Mouse (Mus musculus) olfactory bulb, adult 2 months (tissue): ENCODE data around the gene Isg15. TPM values are rescaled to one million over a fixed set of nuclear protein-coding genes. Genes with fewer than 3 reads are reported as not detected.
"Not testable (repeated sequence)": the region's sequence is repeated elsewhere in the genome, so short reads cannot be mapped to it uniquely, and the experiment has no call there.

ENCODE experiments used
- H3K27ac ChIP-seq: fragments of 200-500 bp; 2 replicates; pipeline ENCODE4 v1.5.1; 2012; ENCODE audit warnings: low read depth, low read length; ENCODE audit not compliant: insufficient read depth
- H3K4me1 ChIP-seq: fragments of 200-500 bp; 2 replicates; pipeline ENCODE4 v1.6.1; 2012; ENCODE audit warnings: low read length; ENCODE audit not compliant: control insufficient read depth, insufficient read depth
- H3K4me3 ChIP-seq: fragments of 200-500 bp; 2 replicates; pipeline ENCODE4 v1.5.1; 2012; ENCODE audit warnings: mild to moderate bottlenecking, low read depth, low read length, moderate library complexity; ENCODE audit not compliant: insufficient read depth
- CTCF ChIP-seq: fragments of 200-500 bp; IDR thresholded peaks from 2 replicates; pipeline ENCODE4 v1.5.1; 2012; ENCODE audit warnings: low read depth, mild to moderate bottlenecking, low read length, moderate library complexity; ENCODE audit not compliant: insufficient read depth
- POLR2A ChIP-seq: fragments of 200-500 bp; IDR thresholded peaks from 2 replicates; pipeline ENCODE4 v1.6.1; 2012; ENCODE audit warnings: mild to moderate bottlenecking, low read depth, low read length, moderate library complexity; ENCODE audit not compliant: insufficient read depth
- WGBS: fragments of 180-500 bp; shearing (Covaris S2); methylation state at CpG from one replicate; pipeline ENCODE4 v1.1.7; 2018; 5-methylcytosine and 5-hydroxymethylcytosine counted together
- polyA plus RNA-seq: library from polyadenylated mRNA; stranded (reverse); fragments of >200 nt; gene quantifications from 2 replicates; pipeline ENCODE4 v1.2.4, GENCODE M21; 2012; ENCODE audit warnings: low replicate concordance; ENCODE audit not compliant: missing spikeins, insufficient read depth, insufficient read length

Isg15 gene
- polyA plus RNA-seq, 1 experiment = not detected

DNA sequence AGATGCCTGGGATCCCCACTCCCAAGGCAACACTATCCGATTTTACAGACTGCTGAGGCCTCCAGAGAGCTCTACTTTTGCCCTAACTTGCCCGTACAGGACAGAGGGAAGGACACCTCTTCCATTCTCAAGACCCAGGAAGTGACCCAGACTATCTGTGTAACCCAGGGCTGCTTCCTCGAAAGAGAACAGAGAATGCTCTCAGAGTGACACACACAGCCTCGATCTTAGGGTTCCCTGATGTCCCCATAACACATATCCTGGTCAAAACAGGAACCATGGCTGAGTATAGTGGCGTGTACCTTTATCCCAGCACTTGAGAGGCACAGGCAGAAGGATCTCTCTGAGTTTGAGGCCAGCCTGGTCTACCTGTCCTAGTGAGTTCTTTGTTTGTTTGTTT, 16.9 kb downstream of the Isg15 start:
- H3K4me3 ChIP-seq = no peak overlapping the region
- 77% methylated on average over 5 of the region's 5 CpGs for WGBS
- H3K27ac ChIP-seq = no peak overlapping the region
- TF ChIP-seq CTCF = no peak
- TF ChIP-seq POLR2A = no peak
- peaks cover 37% of the 10 kb centered on the region for H3K4me1 ChIP-seq

DNA sequence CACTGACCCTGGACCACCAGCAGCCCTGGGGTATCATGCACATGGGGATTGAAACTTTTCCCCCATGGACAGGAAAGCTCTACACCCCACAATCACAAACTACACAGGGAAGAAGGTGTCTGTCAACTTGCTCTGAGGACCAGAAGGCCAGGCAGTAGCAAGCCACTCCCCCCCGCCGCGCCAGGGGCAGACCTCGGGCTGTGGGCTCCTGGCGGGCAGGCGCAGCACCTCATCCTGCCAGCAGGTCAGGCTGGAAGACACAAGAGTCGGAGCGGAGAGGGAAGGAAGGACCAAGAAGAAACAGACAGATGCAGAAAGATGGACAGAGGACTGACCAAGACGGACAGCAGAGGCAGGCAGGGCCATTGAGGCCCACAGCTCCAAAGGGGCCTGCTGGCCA, 23.0 kb downstream of the Isg15 start:
- Histone ChIP-seq H3K27ac (no peak overlapping the region), H3K4me3 (no peak overlapping the region), H3K4me1 (peaks cover 7% of the 10 kb centered on the region; the same call in 1 of the 2 replicates)
- WGBS = 90% methylated on average over 9 of the region's 9 CpGs
- TF ChIP-seq CTCF (no peak), POLR2A (no peak)

DNA sequence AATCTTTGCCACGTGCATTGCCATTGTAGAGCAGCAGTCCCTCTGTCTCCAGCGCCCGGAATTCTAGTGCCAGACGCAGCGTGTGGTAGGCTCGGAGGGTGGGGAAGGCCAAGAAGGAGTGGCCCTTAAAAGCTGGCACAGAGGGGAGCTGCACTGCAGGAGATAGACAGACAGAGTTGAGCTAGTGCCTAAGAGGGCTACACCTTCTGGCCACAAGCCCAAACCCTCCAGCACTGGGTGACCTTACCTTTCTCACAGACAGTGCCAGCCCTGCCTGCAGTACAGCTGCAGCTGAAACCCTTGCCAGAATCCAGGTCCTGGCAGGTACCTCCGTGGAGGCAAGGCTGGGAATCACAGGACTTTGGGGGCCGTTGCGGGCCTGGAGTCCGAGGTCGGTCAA, 28.8 kb downstream of the Isg15 start:
- no peaks in the 10 kb centered on the region for H3K4me1 ChIP-seq
- TF ChIP-seq CTCF (no peak), POLR2A (no peak)
- WGBS = 89% methylated on average over 11 of the region's 11 CpGs

DNA sequence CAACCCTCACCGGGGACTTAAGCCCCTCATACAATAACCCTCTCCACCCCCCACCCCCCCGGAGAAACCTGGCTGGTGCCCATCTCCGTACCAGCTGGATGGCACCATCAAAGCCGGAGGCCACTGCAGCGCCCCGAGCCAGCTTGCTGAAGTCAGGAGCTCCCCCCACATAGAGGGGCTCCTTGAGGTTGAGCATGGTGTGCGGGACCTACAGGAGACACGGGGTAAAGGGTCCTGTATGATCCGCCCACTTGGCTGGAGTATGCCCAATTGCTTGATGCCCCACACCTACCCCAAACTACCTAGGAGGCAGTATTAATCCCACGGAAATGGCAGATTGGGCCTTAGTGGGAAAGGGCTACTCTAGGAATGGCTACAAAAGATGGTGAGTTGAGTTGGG, 31.5 kb downstream of the Isg15 start:
- WGBS = 93% methylated on average over 10 of the region's 10 CpGs
- Histone ChIP-seq H3K4me3 (no peak overlapping the region), H3K4me1 (no peaks in the 10 kb centered on the region), H3K27ac (no peak overlapping the region)
- no peak for TF ChIP-seq CTCF

More for the DNA sequence above, 28.8 kb downstream of the Isg15 start:
- no peak overlapping the region for H3K4me3 ChIP-seq
- H3K27ac ChIP-seq = no peak overlapping the region

DNA sequence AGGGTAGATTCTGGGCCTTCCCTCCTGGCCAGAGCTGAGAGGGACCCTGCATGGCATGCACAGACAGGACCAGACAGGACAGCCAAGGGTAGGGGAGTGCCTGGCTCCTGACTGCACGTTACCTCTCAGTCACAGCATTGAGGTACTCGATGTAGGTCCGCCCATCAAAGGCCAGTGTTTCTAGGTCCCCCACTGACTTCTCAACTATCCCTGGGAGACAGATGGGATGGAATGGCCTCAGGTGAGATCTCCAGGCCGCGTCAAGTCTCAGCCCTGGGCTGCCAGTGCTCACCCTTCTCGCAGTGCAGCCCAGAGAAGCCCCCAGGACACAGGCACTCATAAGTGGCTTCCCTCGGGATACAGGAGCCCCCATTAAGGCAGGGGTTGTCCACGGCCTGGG, 32.0 kb downstream of the Isg15 start:
- WGBS = 91% methylated on average over 8 of the region's 8 CpGs
- Histone ChIP-seq H3K27ac (no peak overlapping the region), H3K4me3 (no peak overlapping the region), H3K4me1 (no peaks in the 10 kb centered on the region)
- no peak for TF ChIP-seq POLR2A
- no peak for TF ChIP-seq CTCF

GRCm38 (mm10) chr4:156166477-156166876, 34.1 kb downstream of the Isg15 start:
- Histone ChIP-seq H3K27ac (no peak overlapping the region), H3K4me3 (no peak overlapping the region), H3K4me1 (no peaks in the 10 kb centered on the region)
- WGBS = 85% methylated on average over 9 of the region's 9 CpGs
- TF ChIP-seq POLR2A (no peak), CTCF (no peak)

GRCm38 (mm10) chr4:156154771-156155170, 45.8 kb downstream of the Isg15 start:
- 92% methylated on average over 3 of the region's 3 CpGs for WGBS

DNA sequence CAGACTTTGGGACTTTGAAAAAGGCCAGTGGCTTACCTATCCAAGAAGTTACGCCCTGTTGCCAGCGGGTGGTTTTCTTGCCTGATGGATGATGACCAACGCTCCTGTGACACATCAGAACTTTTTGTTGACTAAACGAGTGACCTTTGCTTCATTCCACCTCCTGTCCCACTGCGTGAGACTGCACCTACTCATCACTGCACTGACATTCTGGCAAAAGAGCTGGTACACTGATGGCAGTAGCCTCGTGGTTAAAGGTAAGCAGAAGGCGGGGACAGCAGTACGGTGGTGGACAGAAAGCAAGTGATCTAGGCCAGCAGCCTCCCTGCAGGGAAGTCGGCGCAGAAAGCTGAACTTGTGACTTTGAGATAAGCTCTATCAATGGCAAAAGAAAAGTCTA, 49.7 kb downstream of the Isg15 start:
- 90% methylated on average over 10 of the region's 10 CpGs for WGBS
- H3K27ac ChIP-seq, H3K4me1 ChIP-seq, H3K4me3 ChIP-seq: not testable (repeated sequence)

More at GRCm38 (mm10) chr4:156154771-156155170, 45.8 kb downstream of the Isg15 start:
- H3K27ac ChIP-seq = no peak overlapping the region
- no peaks in the 10 kb centered on the region for H3K4me1 ChIP-seq
- no peak for TF ChIP-seq CTCF
- TF ChIP-seq POLR2A = no peak
- no peak overlapping the region for H3K4me3 ChIP-seq

Other genes starting within 250 kb of the Isg15 start
- not detected in 2 replicates for gene C1qtnf12, start 238.5 kb downstream of the Isg15 start, polyA plus RNA-seq
- not detected in 2 replicates for gene B3galt6, start 208.2 kb downstream of the Isg15 start, polyA plus RNA-seq
- 218 TPM in 1 of 2 replicates, not detected in the other for gene Sdf4, start 207.9 kb downstream of the Isg15 start, polyA plus RNA-seq
- not detected in 2 replicates for gene Tnfrsf4, start 187.0 kb downstream of the Isg15 start, polyA plus RNA-seq
- not detected in 2 replicates for gene Tnfrsf18, start 174.7 kb downstream of the Isg15 start, polyA plus RNA-seq
- not detected in 2 replicates for gene Ttll10, start 141.4 kb downstream of the Isg15 start, polyA plus RNA-seq
- not detected in 2 replicates for gene 9430015G10Rik, start 90.8 kb downstream of the Isg15 start, polyA plus RNA-seq
- gene Rnf223, start 70.3 kb downstream of the Isg15 start, polyA plus RNA-seq = not detected in 2 replicates
- not detected in 2 replicates for gene Agrn, start 3.3 kb downstream of the Isg15 start, polyA plus RNA-seq
- not detected in 2 replicates for gene AW011738, start 2.5 kb upstream of the Isg15 start, polyA plus RNA-seq
- not detected in 2 replicates for gene Perm1, start 15.1 kb upstream of the Isg15 start, polyA plus RNA-seq
- gene Plekhn1, start 34.0 kb upstream of the Isg15 start, polyA plus RNA-seq = 117 TPM in 1 of 2 replicates, not detected in the other
- gene Noc2l, start 35.2 kb upstream of the Isg15 start, polyA plus RNA-seq = not detected in 2 replicates
- gene Samd11, start 54.8 kb upstream of the Isg15 start, polyA plus RNA-seq = not detected in 2 replicates
- gene Vmn2r-ps159, start 130.3 kb upstream of the Isg15 start, polyA plus RNA-seq = not detected in 2 replicates